In genomic region chr7:128860141-128860540, GRCm38 (mm10) we compare ENCODE assay signal across 8 mouse cellular contexts.
DNase-seq lines count a peak whose midpoint lies in the region; ATAC-seq lines count a peak whose summit lies in the region.

No protein-coding gene starts in this region.

- H3K4me3 ChIP-seq in hindbrain, embryonic 10.5 days, result no peak overlapping the region
- no peak overlapping the region for H3K4me3 ChIP-seq in hindbrain, embryonic 13.5 days
- H3K4me3 ChIP-seq in forebrain, embryonic 14.5 days (ENCODE audit: low read depth, low read length), result no peak overlapping the region
- no peak overlapping the region for H3K4me3 ChIP-seq in midbrain, embryonic 16.5 days (ENCODE audit: low read depth, low read length)

- H3K9ac ChIP-seq in hindbrain, embryonic 13.5 days, result no peak overlapping the region
- no peak overlapping the region for H3K9ac ChIP-seq in forebrain, embryonic 14.5 days (ENCODE audit: low read length)
- no peak overlapping the region for H3K9ac ChIP-seq in midbrain, embryonic 16.5 days (ENCODE audit: low read depth, low read length)

- H3K4me2 ChIP-seq in hindbrain, embryonic 13.5 days, result no peak overlapping the region
- no peak overlapping the region for H3K4me2 ChIP-seq in forebrain, embryonic 14.5 days (ENCODE audit: low read length)
- H3K4me2 ChIP-seq in midbrain, embryonic 16.5 days (ENCODE audit: low read length), result no peak overlapping the region

- H3K36me3 ChIP-seq in hindbrain, embryonic 10.5 days, result no peaks in the 10 kb centered on the region
- no peaks in the 10 kb centered on the region for H3K36me3 ChIP-seq in hindbrain, embryonic 13.5 days
- H3K36me3 ChIP-seq in forebrain, embryonic 14.5 days (ENCODE audit: control insufficient read depth, insufficient read depth, low read length), result no peaks in the 10 kb centered on the region
- no peaks in the 10 kb centered on the region for H3K36me3 ChIP-seq in midbrain, embryonic 16.5 days (ENCODE audit: control insufficient read depth, insufficient read depth, low read length)

- 6% methylated on average over 3 of the region's 3 CpGs for WGBS in hindbrain, embryonic 10.5 days
- WGBS in hindbrain, embryonic 13.5 days, result 1% methylated on average over 3 of the region's 3 CpGs
- WGBS in forebrain, embryonic 14.5 days, result 1% methylated on average over 3 of the region's 3 CpGs
- WGBS in midbrain, embryonic 16.5 days, result 0% methylated on average over 3 of the region's 3 CpGs

- no peak for ATAC-seq in hindbrain, embryonic 13.5 days (ENCODE audit: low FRiP score)
- ATAC-seq in forebrain, embryonic 14.5 days, result peak; percentile 66; the same call in 1 of the 2 replicates
- ATAC-seq in midbrain, embryonic 16.5 days, result 0 out of 2 replicates have a peak, but pooled peaks have one; percentile 32

- no peaks in the 10 kb centered on the region for H3K4me1 ChIP-seq in hindbrain, embryonic 10.5 days (replicated peaks)
- no peaks in the 10 kb centered on the region for H3K4me1 ChIP-seq in hindbrain, embryonic 13.5 days (replicated peaks)
- peaks cover 2% of the 10 kb centered on the region; the same call in 1 of the 2 replicates for H3K4me1 ChIP-seq in forebrain, embryonic 14.5 days (ENCODE audit: control insufficient read depth, insufficient read depth, low read length)
- no peaks in the 10 kb centered on the region for H3K4me1 ChIP-seq in midbrain, embryonic 16.5 days (ENCODE audit: control insufficient read depth, insufficient read depth, low read length)

- no peaks in the 10 kb centered on the region for H3K9me3 ChIP-seq in hindbrain, embryonic 10.5 days
- no peaks in the 10 kb centered on the region for H3K9me3 ChIP-seq in hindbrain, embryonic 13.5 days
- H3K9me3 ChIP-seq in forebrain, embryonic 14.5 days (replicated peaks; ENCODE audit: control insufficient read depth, low read length), result no peaks in the 10 kb centered on the region
- H3K9me3 ChIP-seq in midbrain, embryonic 16.5 days (replicated peaks; ENCODE audit: control insufficient read depth, low read length, poor library complexity, severe bottlenecking), result no peaks in the 10 kb centered on the region

- intact Hi-C loops in left cerebral cortex, postnatal 25 days (cut with DNase I), result loop anchor here (1.0 to 5.0 kb wide), 3 partner anchors 377 to 732 kb away; partner anchors contain the start of gene Wdr11

- H3K27me3 ChIP-seq in hindbrain, embryonic 10.5 days (ENCODE audit: insufficient read depth, poor library complexity, severe bottlenecking), result no peaks in the 10 kb centered on the region
- no peaks in the 10 kb centered on the region; the same call in 1 of the 2 replicates for H3K27me3 ChIP-seq in hindbrain, embryonic 13.5 days
- no peaks in the 10 kb centered on the region for H3K27me3 ChIP-seq in forebrain, embryonic 14.5 days (replicated peaks; ENCODE audit: control insufficient read depth, insufficient read depth, low read length)
- no peaks in the 10 kb centered on the region for H3K27me3 ChIP-seq in midbrain, embryonic 16.5 days (ENCODE audit: control insufficient read depth, insufficient read depth, low read depth, low read length)

- peak; percentile 73 for DNase-seq in hindbrain, embryonic 10.5 days (ENCODE audit: low spot score)
- DNase-seq in c-Kit-negative CD71-positive TER-119-positive erythroid progenitor cells, embryonic 14.5 days (ENCODE audit: low read depth, low spot score), result peak; percentile 69
- peak; percentile 86 for DNase-seq in forebrain, embryonic 14.5 days (ENCODE audit: low spot score)
- DNase-seq in hindlimb bud, embryonic 11.5 days (ENCODE audit: extremely low spot score, low read depth, low spot score), result peak; percentile 58
- DNase-seq in left cerebral cortex, postnatal 25 days (ENCODE audit: low spot score in 2 of 2), result peak; percentile 70 to 72
- peak; percentile 47 for DNase-seq in testis, postnatal 14 days (ENCODE audit: low spot score)

- H3K27ac ChIP-seq in hindbrain, embryonic 10.5 days, result no peak overlapping the region
- no peak overlapping the region for H3K27ac ChIP-seq in hindbrain, embryonic 13.5 days
- no peak overlapping the region for H3K27ac ChIP-seq in forebrain, embryonic 14.5 days (ENCODE audit: low read depth, low read length)
- H3K27ac ChIP-seq in midbrain, embryonic 16.5 days (ENCODE audit: low read length), result no peak overlapping the region
